Mouse (Mus musculus): ENCODE measurements around the gene Gm44511.

DNA sequence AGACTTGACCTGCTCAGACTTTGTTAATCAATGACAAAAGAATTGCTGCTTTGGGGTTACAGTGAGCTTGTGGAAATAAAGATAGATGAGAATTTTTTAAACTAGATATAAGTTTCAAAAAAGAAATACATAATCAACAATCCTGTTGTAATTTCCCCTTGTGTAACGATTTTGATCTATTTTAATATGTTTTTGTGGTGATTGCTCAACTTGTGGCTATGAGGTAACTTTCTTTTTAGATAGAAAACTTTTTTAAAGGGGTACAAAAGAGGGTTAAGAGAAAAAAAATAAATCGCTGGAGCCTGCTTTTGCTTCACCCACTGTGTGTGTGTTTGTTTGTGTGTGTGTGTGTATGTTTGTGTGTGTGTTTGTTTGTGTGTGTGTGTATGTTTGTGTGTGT lies 25.0 kb upstream of the Gm44511 start:
- TF ChIP-seq CTCF (IDR thresholded peaks at IDR 0.05; ENCODE audit: low read depth, low read length) (no peak), POLR2A (IDR thresholded peaks at IDR 0.05; ENCODE audit: extremely low read depth, insufficient read depth, low read length) (no peak)
